ENCODE assay signal across 9 mouse cellular contexts in genomic region chr10:126531950-126532349, GRCm38 (mm10).
"Had no signal": no experiment of that assay in that cellular context is flagged by ENCODE, and none has a peak within 500 bp of the region (broad histone marks: within the 10 kb centered on the region; RNA-seq: fewer than 3 reads in every experiment).

No protein-coding gene starts in this region.

- H3K4me2 ChIP-seq: limb, embryonic 15.5 days; liver, embryonic 12.5 days; lung, embryonic 15.5 days; neural tube, embryonic 12.5 days had no signal

- DNase-seq: kidney, adult 11 months; thymus, adult 18-20 months; thymus, postnatal 25 days had no signal

- H3K27me3 ChIP-seq: limb, embryonic 15.5 days; liver, embryonic 12.5 days; lung, embryonic 15.5 days; megakaryocyte, embryonic 14.5 days; neural tube, embryonic 12.5 days had no signal

- H3K4me3 ChIP-seq: limb, embryonic 15.5 days; liver, embryonic 12.5 days; lung, embryonic 15.5 days; megakaryocyte, embryonic 14.5 days; neural tube, embryonic 12.5 days had no signal

- ATAC-seq: liver, embryonic 12.5 days had no signal

- H3K36me3 ChIP-seq: limb, embryonic 15.5 days; liver, embryonic 12.5 days; lung, embryonic 15.5 days; neural tube, embryonic 12.5 days had no signal

- H3K9ac ChIP-seq: limb, embryonic 15.5 days; liver, embryonic 12.5 days; lung, embryonic 15.5 days; neural tube, embryonic 12.5 days had no signal

- H3K9me3 ChIP-seq: limb, embryonic 15.5 days; liver, embryonic 12.5 days; lung, embryonic 15.5 days; neural tube, embryonic 12.5 days had no signal

- H3K27ac ChIP-seq: limb, embryonic 15.5 days; liver, embryonic 12.5 days; lung, embryonic 15.5 days; macrophage; neural tube, embryonic 12.5 days had no signal

- H3K4me1 ChIP-seq: limb, embryonic 15.5 days; liver, embryonic 12.5 days; lung, embryonic 15.5 days; megakaryocyte, embryonic 14.5 days; neural tube, embryonic 12.5 days had no signal
